Mouse (Mus musculus): Measurements from ENCODE around the gene Ermp1. TPM values are rescaled to one million over a fixed set of nuclear protein-coding genes. Genes with fewer than 3 reads are reported as not detected.
A peak's percentile ranks its signal among the peaks of the same experiment; 100 is the strongest.

Ermp1 gene
- polyA plus RNA-seq, 1 experiment from 2014 or later = 7.0 TPM

DNA sequence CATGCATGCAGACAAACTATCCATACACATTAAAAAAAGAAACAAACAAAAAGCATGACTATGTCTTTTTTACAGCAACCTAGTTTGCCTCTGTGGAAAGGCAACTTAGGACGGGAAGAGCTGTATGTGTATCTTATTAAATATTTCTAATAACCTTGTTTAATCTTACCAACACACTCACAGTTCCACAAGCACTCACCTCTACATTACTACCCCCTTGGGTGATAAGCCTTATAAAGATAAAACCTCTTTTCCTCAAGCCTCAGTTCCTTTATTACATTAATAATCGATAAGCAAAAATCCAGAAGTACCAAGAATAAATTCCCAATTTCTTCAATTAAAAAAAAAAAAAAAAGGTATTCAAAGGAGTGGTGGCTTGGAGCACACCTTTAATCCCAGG lies 9.3 kb upstream of the Ermp1 start:
- no peak for ATAC-seq (ENCODE audit: low FRiP score, low TSS enrichment)
- Histone ChIP-seq H3K4me3 (replicated peaks; ENCODE audit: low read depth, low read length) (no peak overlapping the region), H3K27ac (replicated peaks; ENCODE audit: low read depth, low read length) (no peak overlapping the region), H3K4me2 (ENCODE audit: low read length) (no peak overlapping the region), H3K9me3 (ENCODE audit: control insufficient read depth, low read length) (no peaks in the 10 kb centered on the region), H3K4me1 (ENCODE audit: control insufficient read depth, insufficient read depth, low read length) (no peaks in the 10 kb centered on the region), H3K9ac (replicated peaks; ENCODE audit: low read length) (no peak overlapping the region), H3K27me3 (ENCODE audit: control insufficient read depth, insufficient read depth, low read length) (no peaks in the 10 kb centered on the region), H3K36me3 (ENCODE audit: control insufficient read depth, insufficient read depth, low read length) (no peaks in the 10 kb centered on the region)
- no peak for DNase-seq
- WGBS = 86% methylated on average over 2 of the region's 2 CpGs

- H3K36me3 ChIP-seq (ENCODE audit: control insufficient read depth, insufficient read depth, low read length) = no peaks in the 10 kb centered on the region
- H3K27me3 ChIP-seq (ENCODE audit: control insufficient read depth, insufficient read depth, low read length) = no peaks in the 10 kb centered on the region
- ATAC-seq (ENCODE audit: low FRiP score, low TSS enrichment) = no peak
- 50% methylated on average over 3 of the region's 3 CpGs for WGBS
- DNase-seq = peak; percentile 4
- H3K27ac ChIP-seq (replicated peaks; ENCODE audit: low read depth, low read length) = no peak overlapping the region
- no peaks in the 10 kb centered on the region for H3K4me1 ChIP-seq (ENCODE audit: control insufficient read depth, insufficient read depth, low read length)
- H3K4me3 ChIP-seq (replicated peaks; ENCODE audit: low read depth, low read length) = no peak overlapping the region
- H3K9me3 ChIP-seq (ENCODE audit: control insufficient read depth, low read length) = no peaks in the 10 kb centered on the region
- no peak overlapping the region for H3K9ac ChIP-seq (replicated peaks; ENCODE audit: low read length)
- H3K4me2 ChIP-seq (ENCODE audit: low read length) = no peak overlapping the region
Measured at GRCm38 (mm10) chr19:29657033-29657432, 8.8 kb upstream of the Ermp1 start.

- WGBS = 76% methylated on average over 5 of the region's 5 CpGs
- H3K9me3 ChIP-seq (ENCODE audit: control insufficient read depth, low read length) = no peaks in the 10 kb centered on the region
Measured at GRCm38 (mm10) chr19:29656620-29657019, 8.4 kb upstream of the Ermp1 start.

DNA sequence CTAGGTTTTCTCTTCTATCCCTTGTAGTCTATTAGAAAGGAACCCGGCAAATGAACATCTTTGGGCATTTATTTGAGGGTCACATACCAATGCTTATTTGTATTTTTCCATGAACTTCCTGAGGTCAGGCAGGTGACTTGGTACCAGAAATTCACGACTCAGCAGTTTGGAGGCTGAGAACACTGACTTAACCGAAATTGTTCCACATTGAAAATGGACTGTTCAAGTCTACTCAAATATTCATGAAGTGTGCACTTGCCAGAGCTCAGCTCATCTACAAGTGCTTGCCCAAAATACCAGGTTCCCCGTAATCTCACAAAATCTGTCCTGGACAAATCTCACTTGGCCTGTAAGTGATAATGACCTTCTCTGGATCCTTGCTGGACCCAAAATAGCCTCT lies 7.8 kb upstream of the Ermp1 start:
- Histone ChIP-seq H3K4me2 (ENCODE audit: low read length) (no peak overlapping the region), H3K9ac (replicated peaks; ENCODE audit: low read length) (no peak overlapping the region), H3K36me3 (ENCODE audit: control insufficient read depth, insufficient read depth, low read length) (no peaks in the 10 kb centered on the region), H3K27ac (replicated peaks; ENCODE audit: low read depth, low read length) (no peak overlapping the region), H3K4me3 (replicated peaks; ENCODE audit: low read depth, low read length) (no peak overlapping the region), H3K4me1 (ENCODE audit: control insufficient read depth, insufficient read depth, low read length) (no peaks in the 10 kb centered on the region), H3K9me3 (ENCODE audit: control insufficient read depth, low read length) (no peaks in the 10 kb centered on the region), H3K27me3 (ENCODE audit: control insufficient read depth, insufficient read depth, low read length) (no peaks in the 10 kb centered on the region)
- no peak for DNase-seq
- no peak for ATAC-seq (ENCODE audit: low FRiP score, low TSS enrichment)
- 89% methylated on average over 4 of the region's 4 CpGs for WGBS

More at GRCm38 (mm10) chr19:29656620-29657019, 8.4 kb upstream of the Ermp1 start:
- Histone ChIP-seq H3K36me3 (ENCODE audit: control insufficient read depth, insufficient read depth, low read length) (no peaks in the 10 kb centered on the region), H3K9ac (replicated peaks; ENCODE audit: low read length) (no peak overlapping the region), H3K4me3 (replicated peaks; ENCODE audit: low read depth, low read length) (no peak overlapping the region), H3K4me2 (ENCODE audit: low read length) (no peak overlapping the region), H3K27me3 (ENCODE audit: control insufficient read depth, insufficient read depth, low read length) (no peaks in the 10 kb centered on the region), H3K4me1 (ENCODE audit: control insufficient read depth, insufficient read depth, low read length) (no peaks in the 10 kb centered on the region), H3K27ac (replicated peaks; ENCODE audit: low read depth, low read length) (no peak overlapping the region)
- ATAC-seq (ENCODE audit: low FRiP score, low TSS enrichment) (no peak), DNase-seq (no peak)

DNA sequence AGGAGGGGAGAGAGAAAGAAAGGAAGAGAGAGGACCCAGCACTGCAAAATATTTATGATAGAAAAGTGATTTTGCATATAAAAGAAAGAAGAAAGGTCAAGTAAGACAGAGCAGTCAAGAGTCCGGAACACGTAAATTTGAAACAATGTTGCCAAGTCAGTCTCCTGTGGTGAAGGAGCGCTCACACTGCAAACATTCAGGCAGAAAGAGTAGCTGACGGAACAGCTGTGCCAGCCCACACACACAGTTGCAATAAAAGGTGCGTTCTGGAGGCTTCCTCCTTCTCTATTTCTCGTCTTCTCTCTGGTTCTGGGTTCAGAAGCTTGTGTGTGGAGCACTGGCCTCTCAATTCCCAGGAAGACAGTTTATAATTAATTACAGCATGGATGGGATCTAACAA lies 6.9 kb upstream of the Ermp1 start:
- DNase-seq (no peak), ATAC-seq (ENCODE audit: low FRiP score, low TSS enrichment) (no peak)
- H3K27ac ChIP-seq (replicated peaks; ENCODE audit: low read depth, low read length) = no peak overlapping the region
- no peaks in the 10 kb centered on the region for H3K4me1 ChIP-seq (ENCODE audit: control insufficient read depth, insufficient read depth, low read length)
- H3K9ac ChIP-seq (replicated peaks; ENCODE audit: low read length) = no peak overlapping the region
- H3K4me3 ChIP-seq (replicated peaks; ENCODE audit: low read depth, low read length) = no peak overlapping the region
- no peaks in the 10 kb centered on the region for H3K9me3 ChIP-seq (ENCODE audit: control insufficient read depth, low read length)
- WGBS = 38% methylated on average over 6 of the region's 6 CpGs
- H3K36me3 ChIP-seq (ENCODE audit: control insufficient read depth, insufficient read depth, low read length) = no peaks in the 10 kb centered on the region
- no peak overlapping the region for H3K4me2 ChIP-seq (ENCODE audit: low read length)
- H3K27me3 ChIP-seq (ENCODE audit: control insufficient read depth, insufficient read depth, low read length) = no peaks in the 10 kb centered on the region

- no peaks in the 10 kb centered on the region for H3K36me3 ChIP-seq (ENCODE audit: control insufficient read depth, insufficient read depth, low read length)
- DNase-seq (no peak), ATAC-seq (ENCODE audit: low FRiP score, low TSS enrichment) (no peak)
- H3K4me1 ChIP-seq (ENCODE audit: control insufficient read depth, insufficient read depth, low read length) = no peaks in the 10 kb centered on the region
- H3K27ac ChIP-seq (replicated peaks; ENCODE audit: low read depth, low read length) = no peak overlapping the region
- H3K4me3 ChIP-seq (replicated peaks; ENCODE audit: low read depth, low read length) = no peak overlapping the region
- no peaks in the 10 kb centered on the region for H3K27me3 ChIP-seq (ENCODE audit: control insufficient read depth, insufficient read depth, low read length)
- H3K9ac ChIP-seq (replicated peaks; ENCODE audit: low read length) = no peak overlapping the region
- no peak overlapping the region for H3K4me2 ChIP-seq (ENCODE audit: low read length)
- 83% methylated on average over 9 of the region's 9 CpGs for WGBS
- H3K9me3 ChIP-seq (ENCODE audit: control insufficient read depth, low read length) = no peaks in the 10 kb centered on the region
Measured at GRCm38 (mm10) chr19:29653768-29654265, 5.6 kb upstream of the Ermp1 start.

GRCm38 (mm10) chr19:29649683-29650082 lies 1.5 kb upstream of the Ermp1 start:
- Histone ChIP-seq H3K36me3 (ENCODE audit: control insufficient read depth, insufficient read depth, low read length) (no peaks in the 10 kb centered on the region), H3K4me3 (replicated peaks; ENCODE audit: low read depth, low read length) (no peak overlapping the region), H3K27me3 (ENCODE audit: control insufficient read depth, insufficient read depth, low read length) (no peaks in the 10 kb centered on the region), H3K27ac (replicated peaks; ENCODE audit: low read depth, low read length) (no peak overlapping the region), H3K9me3 (ENCODE audit: control insufficient read depth, low read length) (no peaks in the 10 kb centered on the region), H3K4me1 (ENCODE audit: control insufficient read depth, insufficient read depth, low read length) (no peaks in the 10 kb centered on the region), H3K9ac (replicated peaks; ENCODE audit: low read length) (no peak overlapping the region), H3K4me2 (ENCODE audit: low read length) (no peak overlapping the region)
- ATAC-seq (ENCODE audit: low FRiP score, low TSS enrichment) = no peak
- WGBS = 84% methylated on average over 1 of the region's 1 CpGs
- no peak for DNase-seq

- Histone ChIP-seq H3K36me3 (ENCODE audit: control insufficient read depth, insufficient read depth, low read length) (no peaks in the 10 kb centered on the region), H3K4me3 (replicated peaks; ENCODE audit: low read depth, low read length) (peak overlapping the region; percentile 79), H3K27ac (replicated peaks; ENCODE audit: low read depth, low read length) (no peak overlapping the region; the same call in 1 of the 2 replicates), H3K9me3 (ENCODE audit: control insufficient read depth, low read length) (no peaks in the 10 kb centered on the region), H3K4me1 (ENCODE audit: control insufficient read depth, insufficient read depth, low read length) (no peaks in the 10 kb centered on the region), H3K4me2 (ENCODE audit: low read length) (peak overlapping the region; percentile 69), H3K9ac (replicated peaks; ENCODE audit: low read length) (peak overlapping the region; percentile 83; the same call in 1 of the 2 replicates), H3K27me3 (ENCODE audit: control insufficient read depth, insufficient read depth, low read length) (no peaks in the 10 kb centered on the region)
- 27% methylated on average over 4 of the region's 4 CpGs for WGBS
- ATAC-seq (ENCODE audit: low FRiP score, low TSS enrichment) (no peak), DNase-seq (no peak)
Measured at GRCm38 (mm10) chr19:29648550-29648914, 317 bp upstream of the Ermp1 start.

GRCm38 (mm10) chr19:29644747-29645146 lies 3.5 kb downstream of the Ermp1 start:
- no peak for ATAC-seq (ENCODE audit: low FRiP score, low TSS enrichment)

More at GRCm38 (mm10) chr19:29644747-29645146, 3.5 kb downstream of the Ermp1 start:
- no peaks in the 10 kb centered on the region for H3K9me3 ChIP-seq (ENCODE audit: control insufficient read depth, low read length)
- no peaks in the 10 kb centered on the region for H3K4me1 ChIP-seq (ENCODE audit: control insufficient read depth, insufficient read depth, low read length)
- no peak overlapping the region for H3K4me3 ChIP-seq (replicated peaks; ENCODE audit: low read depth, low read length)
- H3K27ac ChIP-seq (replicated peaks; ENCODE audit: low read depth, low read length) = no peak overlapping the region
- WGBS = 96% methylated on average over 6 of the region's 6 CpGs
- H3K27me3 ChIP-seq (ENCODE audit: control insufficient read depth, insufficient read depth, low read length) = no peaks in the 10 kb centered on the region
- no peaks in the 10 kb centered on the region for H3K36me3 ChIP-seq (ENCODE audit: control insufficient read depth, insufficient read depth, low read length)
- H3K4me2 ChIP-seq (ENCODE audit: low read length) = no peak overlapping the region
- H3K9ac ChIP-seq (replicated peaks; ENCODE audit: low read length) = no peak overlapping the region
- no peak for DNase-seq

All from midbrain, embryonic 14.5 days (tissue).